Mouse (Mus musculus) 3T3-L1 (cell line): ENCODE results near the gene Etv6.
A peak's percentile ranks its signal among the peaks of the same experiment; 100 is the strongest.

ENCODE experiments used
- DNase-seq: peaks from one replicate; pipeline ENCODE4 v3.0.0-alpha.2; 2015; ENCODE audit warnings: low read depth, low spot score

Gene Etv6

GRCm38 (mm10) chr6:134111599-134111998, 76.1 kb downstream of the Etv6 start:
- no peak for DNase-seq

- no peak for DNase-seq
Observed at GRCm38 (mm10) chr6:134112753-134113152, 77.3 kb downstream of the Etv6 start.

- DNase-seq, result no peak
Observed at GRCm38 (mm10) chr6:134113168-134113567, 77.7 kb downstream of the Etv6 start.

GRCm38 (mm10) chr6:134115219-134115968, 79.9 kb downstream of the Etv6 start:
- no peak for DNase-seq

- no peak for DNase-seq
Observed at GRCm38 (mm10) chr6:134117380-134117938, 82.0 kb downstream of the Etv6 start.

- DNase-seq, result no peak
Observed at GRCm38 (mm10) chr6:134118506-134118905, 83.0 kb downstream of the Etv6 start.

GRCm38 (mm10) chr6:134119136-134119535, 83.6 kb downstream of the Etv6 start:
- peak; percentile 24 for DNase-seq

GRCm38 (mm10) chr6:134120227-134120626, 84.7 kb downstream of the Etv6 start:
- DNase-seq, result peak; percentile 27

- DNase-seq, result no peak
Observed at GRCm38 (mm10) chr6:134120712-134121111, 85.2 kb downstream of the Etv6 start.

- DNase-seq, result no peak
Observed at GRCm38 (mm10) chr6:134122945-134123344, 87.4 kb downstream of the Etv6 start.

- no peak for DNase-seq
Observed at GRCm38 (mm10) chr6:134123474-134123873, 88.0 kb downstream of the Etv6 start.

GRCm38 (mm10) chr6:134124256-134124655, 88.8 kb downstream of the Etv6 start:
- DNase-seq, result no peak

GRCm38 (mm10) chr6:134127996-134128395, 92.5 kb downstream of the Etv6 start:
- DNase-seq, result no peak

GRCm38 (mm10) chr6:134128594-134128993, 93.1 kb downstream of the Etv6 start:
- DNase-seq, result no peak

- DNase-seq, result peak; percentile 77
Observed at GRCm38 (mm10) chr6:134129848-134130247, 94.3 kb downstream of the Etv6 start.

GRCm38 (mm10) chr6:134130816-134131215, 95.3 kb downstream of the Etv6 start:
- DNase-seq, result no peak

GRCm38 (mm10) chr6:134131601-134132000, 96.1 kb downstream of the Etv6 start:
- no peak for DNase-seq

- DNase-seq, result no peak
Observed at GRCm38 (mm10) chr6:134133756-134134155, 98.3 kb downstream of the Etv6 start.

- DNase-seq, result no peak
Observed at GRCm38 (mm10) chr6:134134821-134135323, 99.4 kb downstream of the Etv6 start.

GRCm38 (mm10) chr6:134136315-134136714, 100.8 kb downstream of the Etv6 start:
- no peak for DNase-seq

GRCm38 (mm10) chr6:134139359-134139758, 103.9 kb downstream of the Etv6 start:
- no peak for DNase-seq

GRCm38 (mm10) chr6:134140718-134141615, 105.5 kb downstream of the Etv6 start:
- peak; percentile 27 for DNase-seq
